Mouse (Mus musculus): Measurements from ENCODE around the gene Snd1. TPM values are rescaled to one million over a fixed set of nuclear protein-coding genes. Genes with fewer than 3 reads are reported as not detected.

Gene Snd1
- total RNA-seq, 2 experiments from 2014 or later = 110 to 112 TPM

- no peak for DNase-seq (ENCODE audit: low spot score in 2 of 2)
- TF ChIP-seq CTCF (conservative IDR thresholded peaks at IDR 0.05) = no peak
- no peak overlapping the region for H3K4me3 ChIP-seq
- H3K27ac ChIP-seq = no peak overlapping the region
Measured at GRCm38 (mm10) chr6:28561291-28561995, 86.5 kb downstream of the Snd1 start.

- H3K27ac ChIP-seq = no peak overlapping the region
- no peak overlapping the region for H3K4me3 ChIP-seq
- peak; percentile 22; the same call in 1 of the 2 replicates for TF ChIP-seq CTCF (conservative IDR thresholded peaks at IDR 0.05)
- no peak for DNase-seq (ENCODE audit: low spot score in 2 of 2)
Measured at GRCm38 (mm10) chr6:28562323-28563044, 87.5 kb downstream of the Snd1 start.

- Histone ChIP-seq H3K4me3 (no peak overlapping the region), H3K27ac (no peak overlapping the region)
- DNase-seq (ENCODE audit: low spot score in 2 of 2) = no peak
- TF ChIP-seq CTCF (conservative IDR thresholded peaks at IDR 0.05) = no peak
Measured at GRCm38 (mm10) chr6:28567978-28568377, 93.0 kb downstream of the Snd1 start.

GRCm38 (mm10) chr6:28571946-28572345 lies 97.0 kb downstream of the Snd1 start:
- no peak for TF ChIP-seq CTCF (conservative IDR thresholded peaks at IDR 0.05)
- Histone ChIP-seq H3K27ac (no peak overlapping the region), H3K4me3 (no peak overlapping the region)
- DNase-seq (ENCODE audit: low spot score in 2 of 2) = no peak

GRCm38 (mm10) chr6:28572991-28573759 lies 98.2 kb downstream of the Snd1 start:
- no peak for TF ChIP-seq CTCF (conservative IDR thresholded peaks at IDR 0.05)
- H3K4me3 ChIP-seq = no peak overlapping the region
- DNase-seq (ENCODE audit: low spot score in 2 of 2) = peak in 1 of 2 experiments; percentile 45
- peak overlapping the region; percentile 47 for H3K27ac ChIP-seq

- Histone ChIP-seq H3K27ac (peak overlapping the region; percentile 83), H3K4me3 (no peak overlapping the region)
- DNase-seq (ENCODE audit: low spot score in 2 of 2) = no peak
- no peak for TF ChIP-seq CTCF (conservative IDR thresholded peaks at IDR 0.05)
Measured at GRCm38 (mm10) chr6:28576356-28577264, 101.7 kb downstream of the Snd1 start.

GRCm38 (mm10) chr6:28582847-28583246 lies 107.9 kb downstream of the Snd1 start:
- DNase-seq (ENCODE audit: low spot score in 2 of 2) = no peak
- TF ChIP-seq CTCF (conservative IDR thresholded peaks at IDR 0.05) = no peak
- H3K27ac ChIP-seq = no peak overlapping the region
- H3K4me3 ChIP-seq = no peak overlapping the region

- no peak for TF ChIP-seq CTCF (conservative IDR thresholded peaks at IDR 0.05)
- DNase-seq (ENCODE audit: low spot score in 2 of 2) = no peak
Measured at GRCm38 (mm10) chr6:28583399-28583798, 108.5 kb downstream of the Snd1 start.

GRCm38 (mm10) chr6:28586806-28587205 lies 111.9 kb downstream of the Snd1 start:
- no peak for TF ChIP-seq CTCF (conservative IDR thresholded peaks at IDR 0.05)
- no peak for DNase-seq (ENCODE audit: low spot score in 2 of 2)
- H3K4me3 ChIP-seq = no peak overlapping the region
- H3K27ac ChIP-seq = peak overlapping the region; percentile 5; the same call in 1 of the 2 replicates

More at GRCm38 (mm10) chr6:28583399-28583798, 108.5 kb downstream of the Snd1 start:
- Histone ChIP-seq H3K4me3 (no peak overlapping the region), H3K27ac (no peak overlapping the region)

GRCm38 (mm10) chr6:28588494-28589171 lies 113.7 kb downstream of the Snd1 start:
- no peak for DNase-seq (ENCODE audit: low spot score in 2 of 2)
- peak overlapping the region; percentile 49; the same call in 1 of the 2 replicates for H3K27ac ChIP-seq
- TF ChIP-seq CTCF (conservative IDR thresholded peaks at IDR 0.05) = no peak; the same call in 1 of the 2 replicates
- H3K4me3 ChIP-seq = no peak overlapping the region

- peak overlapping the region; percentile 86 for H3K27ac ChIP-seq
- TF ChIP-seq CTCF (conservative IDR thresholded peaks at IDR 0.05) = no peak
- DNase-seq (ENCODE audit: low spot score in 2 of 2) = no peak
- H3K4me3 ChIP-seq = no peak overlapping the region
Measured at GRCm38 (mm10) chr6:28592323-28592893, 117.5 kb downstream of the Snd1 start.
